Mouse (Mus musculus) hindbrain, embryonic 11.5 days (tissue): Measurements from ENCODE around the gene Akap12. TPM values are rescaled to one million over a fixed set of nuclear protein-coding genes. Genes with fewer than 3 reads are reported as not detected.

Source experiments
- polyA plus RNA-seq: library from polyadenylated mRNA; unstranded; fragments of >200 nt; fragmentation: Nextera tagmentation; extraction: Ambion mirVana; gene quantifications from 2 replicates; pipeline ENCODE4 v1.2.1, GENCODE M21; 2014

Akap12 gene
- polyA plus RNA-seq, 1 experiment from 2014 or later = 65.9 TPM

Other genes with a start within 250 kb of the Akap12 start
- 20.2 and 23.1 TPM in 2 replicates for gene Zbtb2, start 121.7 kb downstream of the Akap12 start, polyA plus RNA-seq
- 49.0 and 51.9 TPM in 2 replicates for gene Rmnd1, start 166.0 kb downstream of the Akap12 start, polyA plus RNA-seq
- gene Armt1, start 166.1 kb downstream of the Akap12 start, polyA plus RNA-seq = 27.6 and 27.7 TPM in 2 replicates
- gene Ccdc170, start 216.1 kb downstream of the Akap12 start, polyA plus RNA-seq = 0.40 and 0.50 TPM in 2 replicates